Mouse (Mus musculus) olfactory bulb, adult 2 months (tissue): ENCODE results near the gene Mtus2. TPM values are rescaled to one million over a fixed set of nuclear protein-coding genes. Genes with fewer than 3 reads are reported as not detected.
"Not testable (repeated sequence)": the region's sequence is repeated elsewhere in the genome, so short reads cannot be mapped to it uniquely, and the experiment has no call there.

Source experiments
- H3K27ac ChIP-seq: fragments of 200-500 bp; 2 replicates; pipeline ENCODE4 v1.5.1; 2012; ENCODE audit warnings: low read depth, low read length; ENCODE audit not compliant: insufficient read depth
- H3K4me1 ChIP-seq: fragments of 200-500 bp; 2 replicates; pipeline ENCODE4 v1.6.1; 2012; ENCODE audit warnings: low read length; ENCODE audit not compliant: control insufficient read depth, insufficient read depth
- H3K4me3 ChIP-seq: fragments of 200-500 bp; 2 replicates; pipeline ENCODE4 v1.5.1; 2012; ENCODE audit warnings: mild to moderate bottlenecking, low read depth, low read length, moderate library complexity; ENCODE audit not compliant: insufficient read depth
- CTCF ChIP-seq: fragments of 200-500 bp; IDR thresholded peaks from 2 replicates; pipeline ENCODE4 v1.5.1; 2012; ENCODE audit warnings: low read depth, mild to moderate bottlenecking, low read length, moderate library complexity; ENCODE audit not compliant: insufficient read depth
- POLR2A ChIP-seq: fragments of 200-500 bp; IDR thresholded peaks from 2 replicates; pipeline ENCODE4 v1.6.1; 2012; ENCODE audit warnings: mild to moderate bottlenecking, low read depth, low read length, moderate library complexity; ENCODE audit not compliant: insufficient read depth
- WGBS: fragments of 180-500 bp; shearing (Covaris S2); methylation state at CpG from one replicate; pipeline ENCODE4 v1.1.7; 2018; 5-methylcytosine and 5-hydroxymethylcytosine counted together
- polyA plus RNA-seq: library from polyadenylated mRNA; stranded (reverse); fragments of >200 nt; gene quantifications from 2 replicates; pipeline ENCODE4 v1.2.4, GENCODE M21; 2012; ENCODE audit warnings: low replicate concordance; ENCODE audit not compliant: missing spikeins, insufficient read depth, insufficient read length

The Mtus2 gene
- polyA plus RNA-seq, 1 experiment = not detected

DNA sequence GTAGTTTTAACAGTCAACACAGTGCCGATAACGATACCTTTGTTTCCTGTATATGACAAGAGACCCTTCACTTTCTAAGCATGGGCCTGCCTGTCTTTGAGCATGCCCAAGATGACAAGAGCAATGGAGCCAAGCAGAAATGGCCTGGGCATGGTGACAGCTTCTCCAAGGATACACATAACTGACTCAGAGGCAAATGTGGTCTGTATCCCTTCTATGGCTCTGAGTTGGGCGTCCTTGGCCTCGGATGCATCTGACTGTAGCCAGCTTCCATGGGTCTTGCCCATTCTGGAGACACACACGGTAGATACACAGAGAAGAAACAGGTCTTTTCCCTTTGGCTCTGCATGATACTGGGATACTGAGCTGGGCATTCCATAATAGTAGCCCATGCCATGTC is 357.8 kb downstream of the Mtus2 start:
- Histone ChIP-seq H3K4me1 (peaks cover 3% of the 10 kb centered on the region; the same call in 1 of the 2 replicates), H3K27ac (no peak overlapping the region), H3K4me3 (no peak overlapping the region)
- 90% methylated on average over 5 of the region's 5 CpGs for WGBS
- TF ChIP-seq CTCF (no peak), POLR2A (no peak)

DNA sequence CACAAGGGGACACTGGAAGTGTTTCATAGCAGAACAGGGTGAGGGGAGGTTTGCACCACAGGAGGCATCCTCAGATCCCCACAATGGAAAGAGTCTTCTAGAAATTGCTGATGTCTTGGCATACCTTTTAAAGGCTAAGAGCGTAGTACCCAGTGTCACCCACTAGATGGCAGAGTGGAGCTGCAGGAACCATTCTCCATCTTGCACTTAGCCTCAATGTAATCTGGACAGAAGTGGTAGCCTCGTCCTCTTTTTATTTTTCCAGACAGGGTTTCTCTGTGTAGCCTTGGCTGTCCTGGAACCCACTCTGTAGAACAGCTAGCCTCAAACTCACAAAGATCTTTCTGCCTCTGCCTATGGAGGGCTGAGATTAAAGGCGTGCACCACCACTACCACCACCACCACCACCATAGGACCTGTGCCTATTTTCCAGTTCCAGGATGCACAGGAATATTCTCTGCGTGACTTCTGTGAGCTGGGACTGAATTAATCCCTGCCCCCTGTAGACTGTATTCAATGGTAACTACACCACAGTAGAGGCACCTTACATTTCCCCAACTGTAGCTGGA is 368.3 kb downstream of the Mtus2 start:
- no peak overlapping the region for H3K4me3 ChIP-seq
- H3K4me1 ChIP-seq = no peaks in the 10 kb centered on the region
- no peak overlapping the region for H3K27ac ChIP-seq
- TF ChIP-seq CTCF = no peak
- WGBS = 42% methylated on average over 4 of the region's 4 CpGs

DNA sequence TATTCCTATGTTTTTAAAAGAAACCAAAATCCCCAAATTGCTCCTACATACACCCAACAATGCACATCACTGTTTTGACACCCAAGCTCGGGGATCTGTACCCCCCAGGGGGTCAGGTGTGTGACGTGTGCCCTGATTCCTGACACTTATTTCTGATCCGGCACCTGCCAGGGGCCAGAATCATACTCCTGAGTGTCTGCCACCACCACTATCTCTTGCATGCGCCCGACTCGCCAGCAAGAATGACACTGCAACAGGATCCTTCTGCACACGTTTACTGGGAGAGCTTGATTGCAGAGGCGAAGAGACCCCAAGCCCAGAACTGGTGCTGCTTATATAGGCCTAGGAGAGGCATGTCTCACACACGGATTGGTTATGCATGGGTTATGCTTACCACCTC is 369.2 kb downstream of the Mtus2 start:
- not testable (repeated sequence) for H3K4me3 ChIP-seq, H3K27ac ChIP-seq, H3K4me1 ChIP-seq
- 94% methylated on average over 9 of the region's 9 CpGs for WGBS

- WGBS = 93% methylated on average over 3 of the region's 3 CpGs
- Histone ChIP-seq H3K4me3 (no peak overlapping the region), H3K27ac (no peak overlapping the region), H3K4me1 (peaks cover 2% of the 10 kb centered on the region; the same call in 1 of the 2 replicates)
- TF ChIP-seq POLR2A (no peak), CTCF (no peak)
Observed at GRCm38 (mm10) chr5:148328982-148329381, 371.9 kb downstream of the Mtus2 start.

- Histone ChIP-seq H3K27ac (no peak overlapping the region), H3K4me1 (peaks cover 2% of the 10 kb centered on the region; the same call in 1 of the 2 replicates), H3K4me3 (no peak overlapping the region)
- 75% methylated on average over 11 of the region's 11 CpGs for WGBS
- TF ChIP-seq CTCF (no peak), POLR2A (no peak)
Observed at GRCm38 (mm10) chr5:148331229-148331776, 374.2 kb downstream of the Mtus2 start.

GRCm38 (mm10) chr5:148331926-148332621 is 375.0 kb downstream of the Mtus2 start:
- 76% methylated on average over 18 of the region's 18 CpGs for WGBS
- H3K27ac ChIP-seq = no peak overlapping the region
- TF ChIP-seq CTCF = no peak
- TF ChIP-seq POLR2A = no peak

DNA sequence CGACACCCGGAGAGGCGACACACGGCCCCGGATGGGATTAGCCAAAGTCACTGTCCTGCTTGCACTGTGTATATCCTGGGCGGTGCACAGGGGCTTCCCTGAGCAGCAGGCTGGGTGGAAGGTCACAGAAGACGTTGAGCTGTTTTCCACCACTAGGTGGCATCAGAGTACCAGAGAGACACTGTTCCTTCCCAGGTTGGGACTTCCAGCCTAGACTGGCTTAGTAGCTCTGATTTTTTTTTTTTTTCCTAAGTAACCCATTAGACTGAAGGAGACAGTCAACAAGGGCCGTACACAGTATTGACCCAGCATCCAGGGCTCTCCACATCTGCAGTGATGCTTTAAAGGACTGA is 375.5 kb downstream of the Mtus2 start:
- Histone ChIP-seq H3K27ac (no peak overlapping the region), H3K4me1 (peaks cover 2% of the 10 kb centered on the region; the same call in 1 of the 2 replicates), H3K4me3 (no peak overlapping the region)
- WGBS = 28% methylated on average over 8 of the region's 8 CpGs
- TF ChIP-seq POLR2A (no peak), CTCF (peak; percentile 59; the same call in 1 of the 2 replicates)

More at GRCm38 (mm10) chr5:148331926-148332621, 375.0 kb downstream of the Mtus2 start:
- Histone ChIP-seq H3K4me3 (no peak overlapping the region), H3K4me1 (peaks cover 2% of the 10 kb centered on the region; the same call in 1 of the 2 replicates)

DNA sequence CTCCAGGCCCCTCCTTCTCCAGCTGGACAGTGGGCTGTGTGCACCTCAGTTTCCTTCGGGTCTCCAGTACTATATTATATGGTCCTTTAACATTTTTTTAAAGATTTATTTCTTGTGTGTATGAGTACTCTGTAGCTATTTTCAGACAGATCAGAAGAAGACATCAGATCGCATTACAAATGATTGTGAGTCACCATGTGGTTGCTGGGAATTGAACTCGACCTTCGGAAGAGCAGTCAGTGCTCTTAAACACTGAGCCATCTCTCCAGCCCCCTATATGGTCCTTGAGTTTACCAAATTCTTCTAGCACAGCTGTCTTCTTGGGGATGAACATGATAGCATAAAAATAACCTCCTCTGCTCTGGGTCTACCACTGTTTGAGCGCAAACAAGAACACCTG is 382.0 kb downstream of the Mtus2 start:
- TF ChIP-seq POLR2A (no peak), CTCF (no peak)
- H3K4me3 ChIP-seq = no peak overlapping the region
- WGBS = 79% methylated on average over 5 of the region's 5 CpGs
- no peak overlapping the region for H3K27ac ChIP-seq
- peaks cover 13% of the 10 kb centered on the region for H3K4me1 ChIP-seq

DNA sequence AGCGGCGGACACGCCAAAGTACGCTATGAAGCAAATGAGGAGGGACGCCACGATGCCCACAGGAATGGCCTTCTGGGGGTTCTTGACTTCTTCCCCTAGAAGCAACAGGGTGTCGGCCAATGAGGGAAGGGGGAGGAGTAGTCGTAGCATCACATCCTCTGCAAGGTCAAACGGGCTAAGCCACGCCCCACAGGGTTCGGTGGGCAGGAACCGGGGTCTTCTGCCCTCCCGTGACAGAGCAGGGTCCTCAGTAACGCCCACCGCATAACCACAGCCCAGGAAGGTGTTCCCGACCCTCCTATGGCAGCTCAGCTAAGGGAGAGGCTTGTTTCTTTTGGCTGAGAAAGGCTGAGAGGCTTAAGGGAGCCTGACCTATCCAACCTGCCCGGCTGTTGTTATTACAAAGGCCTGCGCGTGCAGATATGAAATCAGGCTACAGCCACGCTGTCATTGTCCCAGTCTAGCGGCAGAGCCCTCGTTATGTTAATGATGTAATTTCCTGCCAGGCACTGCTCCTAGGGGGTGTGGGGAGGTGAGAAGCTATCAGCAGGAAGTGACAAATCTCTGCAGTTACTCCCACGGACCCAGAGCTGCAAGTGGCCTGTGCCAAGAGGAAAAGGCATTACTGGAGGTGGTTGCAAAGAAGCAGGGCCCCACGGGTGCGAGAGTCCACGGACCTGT is 385.1 kb downstream of the Mtus2 start:
- TF ChIP-seq POLR2A (no peak), CTCF (no peak)
- Histone ChIP-seq H3K4me3 (peak overlapping the region; percentile 25), H3K27ac (peak overlapping the region; percentile 27; the same call in 1 of the 2 replicates), H3K4me1 (peaks cover 13% of the 10 kb centered on the region)
- 52% methylated on average over 26 of the region's 26 CpGs for WGBS
